Mouse (Mus musculus) gastrocnemius, postnatal 4 days (tissue): ENCODE data around the gene Pfkfb3. TPM values are rescaled to one million over a fixed set of nuclear protein-coding genes. Genes with fewer than 3 reads are reported as not detected.
A peak's percentile ranks its signal among the peaks of the same experiment; 100 is the strongest.

Experiments used
- DNase-seq, 2 experiments: peaks; one replicate each; pipeline ENCODE4 v3.0.0; 2021 to 2022; ENCODE audit warnings: low spot score in 2 of 2, mixed read lengths in 2 of 2
- long read RNA-seq, 2 experiments: library from polyadenylated mRNA; stranded (forward); transcript quantifications; one replicate each; pipeline ENCODE4 v2.0.0; 2021
- total RNA-seq, 2 experiments: library from RNA; stranded (reverse); gene quantifications; 2 replicates each; pipeline ENCODE4 v1.2.3; 2021

Pfkfb3 gene
- 10 to 100 TPM in 1 of 2 experiments, 1 to 10 TPM in 1; 9.2 to 17.3 TPM for total RNA-seq
- long read RNA-seq, experiment 1, partial matches to known transcripts: 0 of 6 reads
- long read RNA-seq, experiment 1, other reads (novel, unspliced or antisense): 6 of 6 reads
- long read RNA-seq, experiment 2, full-length matches to known transcripts: 4 of 10 reads
- long read RNA-seq, experiment 2, partial matches to known transcripts: 0 of 10 reads
- long read RNA-seq, experiment 2, other reads (novel, unspliced or antisense): 6 of 10 reads

- DNase-seq: peak; percentile 42 to 71
These were observed at the start of gene Pfkfb3 for GRCm38 (mm10) chr2:11553471-11554400. Gene Pfkfb3 (minus strand): TSS chr2:11554077.

GRCm38 (mm10) chr2:11602506-11603489 lies 48.9 kb upstream of the Pfkfb3 start:
- peak; percentile 84 to 93 for DNase-seq

- no peak for DNase-seq
These were observed 47.9 kb upstream of the Pfkfb3 start for GRCm38 (mm10) chr2:11601795-11602194.

GRCm38 (mm10) chr2:11597906-11598305 lies 44.0 kb upstream of the Pfkfb3 start:
- DNase-seq: no peak

GRCm38 (mm10) chr2:11596690-11597089 lies 42.8 kb upstream of the Pfkfb3 start:
- DNase-seq: no peak

- no peak for DNase-seq
These were observed 34.1 kb upstream of the Pfkfb3 start for GRCm38 (mm10) chr2:11587996-11588395.

- no peak for DNase-seq
These were observed 25.5 kb upstream of the Pfkfb3 start for GRCm38 (mm10) chr2:11579399-11579798.

- DNase-seq: no peak
These were observed 24.3 kb upstream of the Pfkfb3 start for GRCm38 (mm10) chr2:11578187-11578586.

GRCm38 (mm10) chr2:11573684-11574083 lies 19.8 kb upstream of the Pfkfb3 start:
- DNase-seq: no peak

GRCm38 (mm10) chr2:11571004-11571535 lies 17.2 kb upstream of the Pfkfb3 start:
- DNase-seq: no peak

- DNase-seq: no peak
These were observed 14.6 kb upstream of the Pfkfb3 start for GRCm38 (mm10) chr2:11568471-11568870.

- peak in 1 of 2 experiments; percentile 30 for DNase-seq
These were observed 14.0 kb upstream of the Pfkfb3 start for GRCm38 (mm10) chr2:11567781-11568362.

- DNase-seq: no peak
These were observed 13.0 kb upstream of the Pfkfb3 start for GRCm38 (mm10) chr2:11566898-11567297.

GRCm38 (mm10) chr2:11566241-11566640 lies 12.4 kb upstream of the Pfkfb3 start:
- DNase-seq: no peak

- no peak for DNase-seq
These were observed 10.9 kb upstream of the Pfkfb3 start for GRCm38 (mm10) chr2:11564768-11565167.

- DNase-seq: no peak
These were observed 9.4 kb upstream of the Pfkfb3 start for GRCm38 (mm10) chr2:11563256-11563655.

GRCm38 (mm10) chr2:11558654-11559053 lies 4.8 kb upstream of the Pfkfb3 start:
- DNase-seq: no peak

- DNase-seq: no peak
These were observed 3.4 kb upstream of the Pfkfb3 start for GRCm38 (mm10) chr2:11557244-11557643.

GRCm38 (mm10) chr2:11555316-11555715 lies 1.4 kb upstream of the Pfkfb3 start:
- no peak for DNase-seq

- peak in 1 of 2 experiments; percentile 18 for DNase-seq
These were observed 868 bp downstream of the Pfkfb3 start for GRCm38 (mm10) chr2:11552966-11553451.
